Mouse (Mus musculus): Measurements from ENCODE around the gene Gm10491.
"Not testable (repeated sequence)": the region's sequence is repeated elsewhere in the genome, so short reads cannot be mapped to it uniquely, and the experiment has no call there.

Gene Gm10491

DNA sequence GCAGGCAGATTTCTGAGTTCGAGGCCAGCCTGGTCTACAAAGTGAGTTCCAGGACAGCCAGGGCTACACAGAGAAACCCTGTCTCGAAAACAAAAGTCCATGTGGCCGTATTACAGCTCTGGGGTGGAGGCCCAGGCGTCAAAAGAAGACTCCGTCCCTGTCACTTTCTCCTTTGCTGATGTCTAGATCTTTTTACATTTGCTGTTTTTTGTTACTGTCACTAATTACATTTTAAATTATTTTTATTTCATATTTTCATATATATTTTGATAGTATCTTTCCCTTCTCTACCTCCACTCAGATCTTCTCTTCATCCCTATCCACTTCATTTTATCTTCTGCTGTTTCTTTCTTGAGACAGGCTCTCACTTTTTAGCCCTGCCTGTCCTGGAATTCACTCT, at the start of gene Gm10491:
Gene Gm10491, minus strand, starts transcription at position 101 of the 400 bp plus-strand sequence.
- no peak for DNase-seq

DNA sequence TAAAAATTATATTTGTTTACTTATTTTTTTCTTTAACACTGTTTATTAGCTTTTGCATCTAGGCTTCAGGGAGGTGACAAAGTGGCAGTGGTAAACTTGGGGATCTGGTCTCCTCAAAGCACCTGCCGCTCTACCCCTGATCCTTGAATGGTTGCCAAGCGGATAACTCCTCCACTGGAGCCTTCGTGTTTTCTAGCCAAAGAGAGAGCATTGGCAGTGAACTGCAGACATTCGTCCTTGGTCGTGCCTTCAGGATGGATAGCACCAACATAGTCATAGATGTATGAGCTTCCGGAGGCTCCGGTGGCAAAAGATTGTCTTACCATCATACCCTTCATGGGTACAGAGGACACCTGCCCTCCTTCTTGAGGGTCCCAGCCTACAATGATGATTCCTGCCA, 42.5 kb upstream of the Gm10491 start:
- no peak for DNase-seq

DNA sequence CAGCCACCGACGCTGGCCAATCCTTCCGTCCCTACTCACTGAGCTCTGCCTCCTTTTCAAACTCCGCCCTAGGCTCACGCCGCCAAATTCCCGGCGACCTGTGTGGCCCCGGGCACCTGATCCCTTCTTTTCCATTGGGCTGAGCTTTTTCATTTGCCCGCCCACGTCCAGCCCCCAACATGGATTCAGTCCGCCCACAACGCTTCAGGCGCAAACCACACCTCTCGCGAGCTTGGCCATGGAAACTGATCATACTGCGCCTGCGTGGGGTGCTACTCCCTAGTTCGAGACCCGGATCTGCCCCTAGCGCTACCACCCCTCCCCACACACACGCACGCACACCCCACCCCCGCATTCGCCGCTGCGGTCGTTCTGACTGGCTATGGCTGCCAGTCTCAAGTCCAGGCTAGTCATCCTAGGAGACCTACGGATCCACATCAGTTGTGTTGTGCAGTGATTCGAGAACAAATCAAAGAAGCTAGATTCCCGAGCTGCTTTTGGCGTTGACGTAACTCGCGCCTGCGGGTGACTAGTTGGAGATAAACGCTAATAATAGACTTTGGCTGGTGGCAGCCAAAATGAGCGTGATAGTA, 40.4 kb upstream of the Gm10491 start:
- DNase-seq = peak; percentile 96

GRCm38 (mm10) chrX:7947108-7947899, 39.7 kb upstream of the Gm10491 start, which contains the start of gene Hdac6:
Hdac6 (minus strand) TSS chrX:7947889.
- peak; percentile 56 for DNase-seq

- no peak for DNase-seq
Measured at GRCm38 (mm10) chrX:7945618-7946017, 38.0 kb upstream of the Gm10491 start.

DNA sequence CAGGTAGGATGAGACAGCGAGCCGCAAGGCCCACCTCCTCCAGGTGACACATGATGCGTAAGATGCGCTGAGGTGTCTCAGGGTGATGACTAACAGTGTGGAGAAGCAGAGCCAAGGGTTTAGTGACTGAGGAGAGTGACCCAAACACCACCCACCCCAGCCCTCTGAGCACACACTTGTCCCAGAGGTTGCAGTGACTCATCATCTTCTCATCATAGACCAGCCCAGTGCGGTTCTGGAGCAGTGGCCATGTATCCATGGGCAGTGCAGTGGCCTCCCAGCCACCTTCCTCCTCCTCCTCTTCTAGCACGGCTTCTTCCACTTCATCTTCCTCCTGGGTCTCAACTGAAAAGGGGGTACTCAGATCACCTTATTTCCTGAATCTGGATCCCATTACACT, 30.0 kb upstream of the Gm10491 start:
- DNase-seq = no peak

GRCm38 (mm10) chrX:7936874-7937273, 29.2 kb upstream of the Gm10491 start:
- DNase-seq = no peak

DNA sequence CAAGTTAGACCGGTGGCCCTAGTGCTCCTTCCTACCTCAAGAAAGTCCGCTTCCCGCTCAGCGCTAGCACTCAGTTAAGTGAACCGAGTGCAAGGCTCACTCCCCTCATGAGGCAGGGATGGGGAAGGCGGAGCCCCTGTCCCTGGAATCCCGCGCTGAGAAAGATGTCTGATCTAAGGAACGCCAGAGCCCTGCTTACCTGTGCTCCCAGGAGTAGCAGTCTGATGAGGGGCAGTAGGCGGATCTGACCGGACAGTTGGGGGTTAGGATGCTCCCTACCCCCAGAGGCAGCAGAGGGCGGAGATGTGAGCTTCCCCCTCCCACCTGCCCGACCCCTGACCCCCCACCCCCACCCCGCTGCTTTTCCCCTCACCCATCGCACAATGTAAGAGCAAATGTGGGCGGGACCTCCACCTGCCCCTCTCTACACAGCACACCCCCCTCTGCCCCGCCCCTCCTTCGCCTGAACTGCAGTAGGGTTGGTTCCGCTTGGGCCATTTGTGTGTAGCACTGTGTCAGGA, 20.7 kb upstream of the Gm10491 start, which contains the start of gene Eras:
Gene Eras, minus strand, starts transcription at position 338 of the 521 bp plus-strand sequence.
- DNase-seq = no peak

GRCm38 (mm10) chrX:7927116-7927515, 19.5 kb upstream of the Gm10491 start:
- no peak for DNase-seq

- no peak for DNase-seq
Measured at GRCm38 (mm10) chrX:7926266-7926665, 18.6 kb upstream of the Gm10491 start.

DNA sequence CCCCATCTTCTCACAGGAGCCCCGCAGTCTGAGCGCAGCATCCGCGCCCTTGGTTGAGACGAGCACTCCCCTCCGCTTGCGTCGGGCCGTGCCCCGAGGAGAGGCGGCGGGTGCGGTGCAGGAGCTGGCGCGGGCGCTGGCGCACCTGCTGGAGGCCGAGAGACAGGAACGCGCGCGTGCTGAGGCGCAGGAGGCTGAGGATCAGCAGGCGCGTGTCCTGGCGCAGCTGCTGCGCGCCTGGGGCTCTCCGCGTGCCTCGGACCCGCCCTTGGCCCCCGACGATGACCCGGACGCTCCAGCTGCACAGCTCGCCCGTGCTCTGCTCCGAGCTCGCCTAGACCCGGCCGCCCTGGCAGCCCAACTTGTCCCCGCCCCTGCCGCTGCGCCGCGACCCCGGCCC, 14.4 kb upstream of the Gm10491 start:
- peak; percentile 36 for DNase-seq

DNA sequence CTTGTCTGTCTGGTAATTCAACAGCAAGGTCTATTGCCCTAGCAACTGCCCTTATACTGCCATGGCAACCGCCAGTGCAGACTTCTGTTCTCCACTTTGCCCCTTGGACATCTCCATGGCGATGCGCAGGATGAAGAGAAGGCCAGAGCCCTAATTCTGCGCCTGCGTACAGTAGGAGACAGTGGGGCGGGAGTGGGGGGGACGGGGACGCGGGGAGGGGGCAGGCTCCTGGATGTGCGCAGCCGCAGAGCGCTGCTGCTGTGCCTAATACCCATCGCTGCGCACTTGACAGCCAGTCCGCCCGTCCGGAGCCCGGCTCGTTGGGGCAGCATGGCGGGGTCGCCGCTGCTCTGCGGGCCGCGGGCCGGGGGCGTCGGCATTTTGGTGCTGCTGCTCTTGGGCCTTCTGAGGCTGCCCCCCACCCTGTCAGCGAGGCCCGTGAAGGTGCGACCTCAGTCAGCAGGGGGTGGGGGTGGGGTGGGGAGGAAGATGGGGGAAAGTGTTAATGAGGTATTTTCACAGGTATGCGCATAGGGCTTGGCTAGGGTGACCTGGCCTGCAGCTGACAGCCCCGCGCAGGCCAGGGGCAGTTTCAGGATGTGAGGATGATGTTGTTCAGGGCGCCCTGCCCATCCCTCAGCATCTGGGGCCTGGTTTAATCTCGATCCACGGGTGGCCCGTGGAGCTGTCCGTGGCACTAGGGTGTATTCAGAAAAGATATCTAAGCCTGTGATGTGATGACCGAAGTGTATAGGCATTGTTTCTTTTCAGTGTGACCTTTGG, 12.2 kb upstream of the Gm10491 start, which contains the start of gene Pcsk1n:
Gene Pcsk1n, plus strand, starts transcription at position 222 of the 783 bp plus-strand sequence.
- peak; percentile 69 for DNase-seq

GRCm38 (mm10) chrX:7917960-7918359, 10.3 kb upstream of the Gm10491 start:
- DNase-seq = not testable (repeated sequence)

DNA sequence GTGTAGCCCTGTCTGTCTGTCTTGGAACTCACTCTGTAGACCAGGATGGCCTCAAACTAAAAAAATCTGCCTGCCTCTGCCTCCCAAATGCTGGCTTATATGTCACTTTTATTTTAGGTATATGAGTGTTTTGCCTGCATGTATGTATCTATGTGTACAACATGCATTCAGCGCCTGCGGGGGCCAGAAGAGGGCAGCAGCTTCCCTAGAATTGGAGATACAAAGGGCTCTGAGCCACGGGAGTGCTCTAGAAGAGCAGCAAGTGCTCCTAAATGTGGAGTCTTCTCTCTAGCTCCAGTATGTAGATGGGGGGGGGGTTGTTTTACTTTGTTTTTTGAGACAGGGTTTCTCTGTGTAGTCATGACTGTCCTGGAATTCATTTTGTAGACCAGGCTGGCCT, 8.0 kb upstream of the Gm10491 start:
- not testable (repeated sequence) for DNase-seq

GRCm38 (mm10) chrX:7910473-7910872, 2.8 kb upstream of the Gm10491 start:
- DNase-seq = no peak

DNA sequence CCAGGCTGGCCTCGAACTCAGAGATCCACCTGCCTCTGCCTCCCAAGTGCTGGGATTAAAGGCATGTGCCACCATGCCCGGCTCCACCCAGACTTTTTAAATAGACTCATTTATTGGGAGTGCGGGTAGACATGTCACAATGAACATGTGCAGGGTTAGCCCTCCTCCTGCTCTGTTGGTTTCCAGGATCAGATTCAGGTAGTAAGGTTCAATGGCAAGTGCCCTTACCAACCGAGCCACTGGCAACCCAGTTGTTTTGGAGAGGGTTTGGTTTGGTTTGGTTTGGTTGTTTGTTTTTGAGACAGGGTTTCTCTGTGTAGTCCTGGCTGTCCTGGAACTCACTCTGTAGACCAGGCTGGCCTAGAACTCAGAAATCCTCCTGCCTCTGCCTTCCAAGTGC, 1.6 kb upstream of the Gm10491 start, which contains the start of gene Gm10490:
Gene Gm10490, plus strand, starts transcription at position 301 of the 400 bp plus-strand sequence.
- DNase-seq = not testable (repeated sequence)

GRCm38 (mm10) chrX:7904441-7904840, 3.2 kb downstream of the Gm10491 start:
- no peak for DNase-seq

GRCm38 (mm10) chrX:7898880-7899874, 8.5 kb downstream of the Gm10491 start, which contains the start of the genes Pqbp1 and Timm17b:
Pqbp1 (minus strand) TSS chrX:7899269.
Timm17b (plus strand) TSS chrX:7899357.
- DNase-seq = peak; percentile 93

DNA sequence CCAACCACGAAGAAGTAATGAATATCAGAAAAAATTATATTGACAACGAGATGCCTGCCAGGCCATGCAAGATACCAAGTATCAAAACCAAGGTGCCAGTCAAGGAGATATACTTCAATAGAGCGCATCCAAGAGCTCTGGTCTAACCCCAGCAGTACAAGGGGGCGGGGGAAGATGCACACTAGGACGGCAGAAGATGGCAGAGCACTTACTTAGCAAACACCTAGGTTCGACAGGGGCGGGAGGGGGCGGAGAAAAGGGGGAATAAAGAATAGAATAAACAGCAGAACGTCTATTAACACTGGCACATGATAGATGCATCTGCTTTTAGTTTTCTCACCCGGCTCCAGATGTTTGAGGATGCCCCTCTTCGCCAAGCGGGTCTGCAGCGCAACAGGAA, 9.4 kb downstream of the Gm10491 start:
- DNase-seq = no peak

DNA sequence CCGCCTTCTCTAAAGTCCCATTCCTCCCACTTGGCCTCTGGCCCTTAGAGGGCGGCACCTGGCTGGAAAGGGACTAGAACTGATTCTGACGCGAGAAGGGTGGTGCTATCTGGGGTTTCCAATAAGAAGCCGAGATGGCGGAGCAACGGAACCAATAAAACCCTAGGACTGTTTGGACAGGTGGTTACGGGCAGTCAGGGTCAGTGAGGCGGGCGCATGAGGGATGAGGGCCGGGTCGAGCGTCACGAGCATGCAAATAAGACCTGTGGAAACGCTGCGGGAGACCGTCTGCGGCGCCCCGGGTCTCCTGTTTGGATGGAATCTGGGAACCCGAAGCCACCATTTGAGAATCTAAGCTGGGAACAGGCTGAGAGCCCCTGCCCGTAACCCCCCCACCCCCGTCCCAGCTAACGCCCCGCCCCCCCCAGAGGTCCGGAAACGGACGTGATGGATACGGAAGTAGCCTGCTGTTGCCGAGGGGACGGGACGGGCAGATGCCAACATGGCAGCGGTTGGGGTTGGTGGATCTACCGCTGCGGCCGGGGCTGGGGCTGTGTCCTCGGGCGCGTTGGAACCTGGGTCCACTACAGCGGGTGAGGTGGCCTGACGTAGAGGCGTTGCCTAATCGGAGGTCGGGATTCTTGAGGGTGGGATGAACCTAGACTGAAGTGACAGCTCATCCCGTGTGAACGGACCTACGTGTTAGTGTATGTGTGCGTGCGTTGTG, 23.6 kb downstream of the Gm10491 start, which contains the start of gene Slc35a2:
Gene Slc35a2, plus strand, starts transcription at position 188 of the 727 bp plus-strand sequence.
- peak; percentile 90 for DNase-seq

- peak; percentile 85 for DNase-seq
Measured at GRCm38 (mm10) chrX:7879819-7880218, 27.8 kb downstream of the Gm10491 start.
